Mouse (Mus musculus) stomach, postnatal 0 days (tissue): ENCODE measurements around the gene Gm49392.

Source experiments
- CTCF ChIP-seq: IDR thresholded peaks from 2 replicates; pipeline ENCODE4 v1.5.1; 2016; ENCODE audit warnings: antibody characterized with exemption, low read depth, mild to moderate bottlenecking, moderate library complexity
- EP300 ChIP-seq: optimal IDR thresholded peaks from 2 replicates; pipeline ENCODE3; 2016; ENCODE audit warnings: antibody characterized with exemption

GRCm38 (mm10) chr13:60892301-60892700, 4.4 kb downstream of the Gm49392 start:
- TF ChIP-seq EP300: no peak
- TF ChIP-seq CTCF: no peak
